ENCODE assay signal across 8 mouse cellular contexts in genomic region chr15:102987124-102987833, GRCm38 (mm10). TPM values are rescaled to one million over a fixed set of nuclear protein-coding genes. Genes with fewer than 3 reads are reported as not detected.
DNase-seq lines count a peak whose midpoint lies in the region; ATAC-seq and TF ChIP-seq lines count a peak whose summit lies in the region.

No protein-coding gene starts in this region.

- no peak overlapping the region for H3K9ac ChIP-seq in forebrain, embryonic 15.5 days (replicated peaks)
- H3K9ac ChIP-seq in intestine, embryonic 14.5 days (ENCODE audit: low read length), result no peak overlapping the region
- no peak overlapping the region for H3K9ac ChIP-seq in midbrain, embryonic 14.5 days (replicated peaks; ENCODE audit: low read length)

- peaks cover 100% of the 10 kb centered on the region for H3K27me3 ChIP-seq in forebrain, embryonic 10.5 days (ENCODE audit: poor library complexity, severe bottlenecking)
- peaks cover 97% of the 10 kb centered on the region for H3K27me3 ChIP-seq in forebrain, embryonic 15.5 days
- H3K27me3 ChIP-seq in intestine, embryonic 14.5 days (replicated peaks; ENCODE audit: control insufficient read depth, insufficient read depth, low read length), result peaks cover 95% of the 10 kb centered on the region
- peaks cover 97% of the 10 kb centered on the region for H3K27me3 ChIP-seq in midbrain, embryonic 14.5 days (ENCODE audit: control insufficient read depth, insufficient read depth, low read length)
- peaks cover 83% of the 10 kb centered on the region for H3K27me3 ChIP-seq in small intestine, adult 2 months (ENCODE audit: control insufficient read depth, insufficient read depth, low read length)

- H3K9me3 ChIP-seq in forebrain, embryonic 10.5 days, result no peaks in the 10 kb centered on the region
- no peaks in the 10 kb centered on the region for H3K9me3 ChIP-seq in forebrain, embryonic 15.5 days
- H3K9me3 ChIP-seq in intestine, embryonic 14.5 days (ENCODE audit: control insufficient read depth, low read length), result no peaks in the 10 kb centered on the region
- H3K9me3 ChIP-seq in midbrain, embryonic 14.5 days (ENCODE audit: control insufficient read depth, low read length), result no peaks in the 10 kb centered on the region

- H3K4me2 ChIP-seq in forebrain, embryonic 15.5 days (replicated peaks), result no peak overlapping the region
- 0 out of 2 replicates have a peak overlapping the region, but pooled peaks have one; percentile 7 for H3K4me2 ChIP-seq in intestine, embryonic 14.5 days (ENCODE audit: low read length)
- H3K4me2 ChIP-seq in midbrain, embryonic 14.5 days (ENCODE audit: low read length), result no peak overlapping the region

- TF ChIP-seq POLR2A in small intestine, adult 2 months (IDR thresholded peaks at IDR 0.05; ENCODE audit: low read depth, low read length), result no peak

- H3K27ac ChIP-seq in forebrain, embryonic 10.5 days, result no peak overlapping the region
- no peak overlapping the region for H3K27ac ChIP-seq in forebrain, embryonic 15.5 days (replicated peaks)
- no peak overlapping the region for H3K27ac ChIP-seq in intestine, embryonic 14.5 days (ENCODE audit: low read depth)
- H3K27ac ChIP-seq in midbrain, embryonic 14.5 days (replicated peaks; ENCODE audit: low read depth, low read length), result no peak overlapping the region
- H3K27ac ChIP-seq in small intestine, adult 2 months (ENCODE audit: insufficient read depth, low read depth, low read length), result no peak overlapping the region

- no peak for ATAC-seq in forebrain, embryonic 15.5 days (replicated peaks)
- ATAC-seq in intestine, embryonic 14.5 days (replicated peaks; ENCODE audit: low FRiP score, low TSS enrichment, low read depth), result peak; percentile 48; the same call in 1 of the 2 replicates
- ATAC-seq in midbrain, embryonic 14.5 days (ENCODE audit: low FRiP score, low TSS enrichment), result peak; percentile 27; the same call in 1 of the 2 replicates

- no peaks in the 10 kb centered on the region for H3K36me3 ChIP-seq in forebrain, embryonic 10.5 days (replicated peaks)
- H3K36me3 ChIP-seq in forebrain, embryonic 15.5 days, result no peaks in the 10 kb centered on the region
- H3K36me3 ChIP-seq in intestine, embryonic 14.5 days (ENCODE audit: control insufficient read depth, insufficient read depth, low read length), result no peaks in the 10 kb centered on the region
- H3K36me3 ChIP-seq in midbrain, embryonic 14.5 days (ENCODE audit: control insufficient read depth, insufficient read depth, low read length), result no peaks in the 10 kb centered on the region
- H3K36me3 ChIP-seq in small intestine, adult 2 months (ENCODE audit: control insufficient read depth, insufficient read depth, low read length), result no peaks in the 10 kb centered on the region

- H3K4me1 ChIP-seq in forebrain, embryonic 10.5 days, result peaks cover 5% of the 10 kb centered on the region
- H3K4me1 ChIP-seq in forebrain, embryonic 15.5 days, result peaks cover 5% of the 10 kb centered on the region; the same call in 1 of the 2 replicates
- H3K4me1 ChIP-seq in intestine, embryonic 14.5 days (replicated peaks; ENCODE audit: control insufficient read depth, insufficient read depth, low read length), result peaks cover 4% of the 10 kb centered on the region; the same call in 1 of the 2 replicates
- no peaks in the 10 kb centered on the region for H3K4me1 ChIP-seq in midbrain, embryonic 14.5 days (ENCODE audit: control insufficient read depth, insufficient read depth, low read length)
- H3K4me1 ChIP-seq in small intestine, adult 2 months (ENCODE audit: control insufficient read depth, insufficient read depth, insufficient read length, low read length), result no peaks in the 10 kb centered on the region

- H3K4me3 ChIP-seq in forebrain, embryonic 10.5 days, result no peak overlapping the region
- H3K4me3 ChIP-seq in forebrain, embryonic 15.5 days, result no peak overlapping the region
- H3K4me3 ChIP-seq in intestine, embryonic 14.5 days (ENCODE audit: low read depth, low read length), result no peak overlapping the region
- no peak overlapping the region for H3K4me3 ChIP-seq in midbrain, embryonic 14.5 days (replicated peaks; ENCODE audit: low read depth, low read length)
- no peak overlapping the region for H3K4me3 ChIP-seq in small intestine, adult 2 months (ENCODE audit: low read depth, low read length)

- peak; percentile 95 for DNase-seq in forebrain, embryonic 10.5 days (ENCODE audit: extremely low spot score, low spot score)
- DNase-seq in cerebellum, postnatal 10 days, result peak; percentile 97 to 99
- peak; percentile 90 to 93 for DNase-seq in gastrocnemius, adult 8-10 months (ENCODE audit: low spot score in 2 of 2)
- DNase-seq in intestine, embryonic 14.5 days (ENCODE audit: low spot score), result peak; percentile 99
- peak; percentile 46 to 90 for DNase-seq in left cerebral cortex, adult 8-10 months (ENCODE audit: low spot score in 2 of 2)
- DNase-seq in midbrain, embryonic 14.5 days, result peak; percentile 97

- TF ChIP-seq CTCF in small intestine, adult 2 months (IDR thresholded peaks at IDR 0.05; ENCODE audit: extremely low read depth, insufficient read length, insufficient replicate concordance, low read depth, low read length), result peak; percentile 93

- WGBS in forebrain, embryonic 10.5 days, result 3% methylated on average over 21 of the region's 21 CpGs
- 3% methylated on average over 21 of the region's 21 CpGs for WGBS in forebrain, embryonic 15.5 days
- 7% methylated on average over 21 of the region's 21 CpGs for WGBS in intestine, embryonic 14.5 days
- WGBS in midbrain, embryonic 14.5 days, result 2% methylated on average over 21 of the region's 21 CpGs
- 5% methylated on average over 21 of the region's 21 CpGs for WGBS in small intestine, adult 2 months

RNA-seq across cellular contexts. Expression of gene Hoxc8, which starts 3.1 kb away (rescaled TPM):
- polyA plus RNA-seq in forebrain, embryonic 10.5 days (2016; fragmentation: Nextera tagmentation; extraction: Ambion mirVana), result not detected in 2 replicates
- not detected in 2 replicates for polyA plus RNA-seq in forebrain, embryonic 15.5 days (2015; fragmentation: Nextera tagmentation; extraction: Ambion mirVana)
- 1 to 10 TPM; 1.3 to 1.5 (median 1.4) TPM for total RNA-seq in gastrocnemius, adult 8-10 months (2022)
- 9.5 and 11.9 TPM in 2 replicates for polyA plus RNA-seq in intestine, embryonic 14.5 days (2014; fragmentation: Nextera tagmentation; extraction: Ambion mirVana)
- not detected for total RNA-seq in left cerebral cortex, adult 8-10 months (2022)
- not detected in 2 replicates for polyA plus RNA-seq in midbrain, embryonic 14.5 days (2014; fragmentation: Nextera tagmentation; extraction: Ambion mirVana)
- 1.8 TPM in 1 of 2 replicates, not detected in the other for polyA plus RNA-seq in small intestine, adult 2 months (2012; rRNA removed)

RNA-seq across cellular contexts. Expression of gene Hoxc6, which starts 10.8 kb away (rescaled TPM):
- not detected in 2 replicates for polyA plus RNA-seq in forebrain, embryonic 10.5 days (2016; fragmentation: Nextera tagmentation; extraction: Ambion mirVana)
- not detected in 2 replicates for polyA plus RNA-seq in forebrain, embryonic 15.5 days (2015; fragmentation: Nextera tagmentation; extraction: Ambion mirVana)
- total RNA-seq in gastrocnemius, adult 8-10 months (2022), result 1 to 10 TPM; 4.5 to 6.3 (median 5.2) TPM
- polyA plus RNA-seq in intestine, embryonic 14.5 days (2014; fragmentation: Nextera tagmentation; extraction: Ambion mirVana), result 6.1 and 9.6 TPM in 2 replicates
- total RNA-seq in left cerebral cortex, adult 8-10 months (2022), result not detected
- not detected in 2 replicates for polyA plus RNA-seq in midbrain, embryonic 14.5 days (2014; fragmentation: Nextera tagmentation; extraction: Ambion mirVana)
- 0.05 and 5.0 TPM in 2 replicates for polyA plus RNA-seq in small intestine, adult 2 months (2012; rRNA removed)

RNA-seq across cellular contexts. Expression of gene Hoxc9, which starts 11.0 kb away (rescaled TPM):
- not detected in 2 replicates for polyA plus RNA-seq in forebrain, embryonic 10.5 days (2016; fragmentation: Nextera tagmentation; extraction: Ambion mirVana)
- polyA plus RNA-seq in forebrain, embryonic 15.5 days (2015; fragmentation: Nextera tagmentation; extraction: Ambion mirVana), result not detected in 2 replicates
- 1 to 10 TPM; 5.3 to 7.4 (median 6.0) TPM for total RNA-seq in gastrocnemius, adult 8-10 months (2022)
- polyA plus RNA-seq in intestine, embryonic 14.5 days (2014; fragmentation: Nextera tagmentation; extraction: Ambion mirVana), result 1.7 and 1.9 TPM in 2 replicates
- total RNA-seq in left cerebral cortex, adult 8-10 months (2022), result not detected
- not detected in 2 replicates for polyA plus RNA-seq in midbrain, embryonic 14.5 days (2014; fragmentation: Nextera tagmentation; extraction: Ambion mirVana)
- polyA plus RNA-seq in small intestine, adult 2 months (2012; rRNA removed), result 0.22 TPM in 1 of 2 replicates, not detected in the other

RNA-seq across cellular contexts. Expression of gene Hoxc5, which starts 20.0 kb away (rescaled TPM):
- polyA plus RNA-seq in forebrain, embryonic 10.5 days (2016; fragmentation: Nextera tagmentation; extraction: Ambion mirVana), result not detected in 2 replicates
- not detected in 2 replicates for polyA plus RNA-seq in forebrain, embryonic 15.5 days (2015; fragmentation: Nextera tagmentation; extraction: Ambion mirVana)
- total RNA-seq in gastrocnemius, adult 8-10 months (2022), result 1 to 10 TPM; 1.6 to 3.4 (median 2.4) TPM
- polyA plus RNA-seq in intestine, embryonic 14.5 days (2014; fragmentation: Nextera tagmentation; extraction: Ambion mirVana), result 12.2 and 14.1 TPM in 2 replicates
- total RNA-seq in left cerebral cortex, adult 8-10 months (2022), result not detected
- polyA plus RNA-seq in midbrain, embryonic 14.5 days (2014; fragmentation: Nextera tagmentation; extraction: Ambion mirVana), result 0.12 TPM in 1 of 2 replicates, not detected in the other
- 0.28 and 1.7 TPM in 2 replicates for polyA plus RNA-seq in small intestine, adult 2 months (2012; rRNA removed)

RNA-seq across cellular contexts. Expression of gene Hoxc10, which starts 20.7 kb away (rescaled TPM):
- polyA plus RNA-seq in forebrain, embryonic 10.5 days (2016; fragmentation: Nextera tagmentation; extraction: Ambion mirVana), result not detected in 2 replicates
- polyA plus RNA-seq in forebrain, embryonic 15.5 days (2015; fragmentation: Nextera tagmentation; extraction: Ambion mirVana), result not detected in 2 replicates
- total RNA-seq in gastrocnemius, adult 8-10 months (2022), result 100 to 1,000 TPM in 1 of 4 experiments, 10 to 100 TPM in 3; 77.4 to 106 (median 88.9) TPM
- polyA plus RNA-seq in intestine, embryonic 14.5 days (2014; fragmentation: Nextera tagmentation; extraction: Ambion mirVana), result 2.6 and 3.1 TPM in 2 replicates
- total RNA-seq in left cerebral cortex, adult 8-10 months (2022), result not detected
- not detected in 2 replicates for polyA plus RNA-seq in midbrain, embryonic 14.5 days (2014; fragmentation: Nextera tagmentation; extraction: Ambion mirVana)
- not detected in 2 replicates for polyA plus RNA-seq in small intestine, adult 2 months (2012; rRNA removed)
